Mouse (Mus musculus) MEL (cell line): Measurements from ENCODE around the gene Sox5. TPM values are rescaled to one million over a fixed set of nuclear protein-coding genes. Genes with fewer than 3 reads are reported as not detected.

ENCODE experiments used
- DNase-seq: peaks from one replicate; pipeline ENCODE4 v3.0.0; 2011; ENCODE audit warnings: low read depth, low spot score
- H3K27ac ChIP-seq: 2 replicates; pipeline ENCODE4 v1.5.1; 2012; ENCODE audit warnings: low read depth, mild to moderate bottlenecking, control low read depth, low read length, moderate library complexity; ENCODE audit not compliant: control insufficient read depth
- H3K27me3 ChIP-seq, 2 experiments: fragments of 150-350 bp in 1 of 2; sonication (generic) in 1 of 2; 2 replicates each; pipeline ENCODE4 v1.6.1; 2012; ENCODE audit warnings: low read length in 2 of 2, mild to moderate bottlenecking in 2 of 2, improper control_type of control experiment in 1 of 2, moderate library complexity in 1 of 2; ENCODE audit not compliant: insufficient read depth in 2 of 2, control insufficient read depth in 1 of 2
- H3K36me3 ChIP-seq, 2 experiments: 2 replicates each; pipeline ENCODE4 v1.6.1; 2012 to 2014; ENCODE audit warnings: low read length in 2 of 2, improper control_type of control experiment in 1 of 2, inconsistent platforms in 1 of 2, mild to moderate bottlenecking in 1 of 2; ENCODE audit not compliant: insufficient read depth in 2 of 2, control insufficient read depth in 1 of 2
- H3K4me1 ChIP-seq, 2 experiments: fragments of 150-350 bp in 1 of 2; sonication (generic) in 1 of 2; 2 replicates each; pipeline ENCODE4 v1.6.1; 2012; ENCODE audit warnings: low read length in 2 of 2, improper control_type of control experiment in 1 of 2, mild to moderate bottlenecking in 1 of 2; ENCODE audit not compliant: insufficient read depth in 2 of 2, control insufficient read depth in 1 of 2
- H3K4me3 ChIP-seq, 2 experiments: fragments of 150-350 bp in 1 of 2; sonication (generic) in 1 of 2; 2 replicates each; pipeline ENCODE4 v1.5.1; 2012; ENCODE audit warnings: low read depth in 2 of 2, low read length in 2 of 2, mild to moderate bottlenecking in 2 of 2, moderate library complexity in 2 of 2, control low read depth in 1 of 2, improper control_type of control experiment in 1 of 2; ENCODE audit not compliant: control insufficient read depth in 1 of 2, insufficient read depth in 1 of 2
- H3K79me2 ChIP-seq: 2 replicates; pipeline ENCODE4 v1.6.1; 2012; ENCODE audit warnings: mild to moderate bottlenecking, low read length, moderate library complexity; ENCODE audit not compliant: control insufficient read depth, poor library complexity, insufficient read depth
- H3K9ac ChIP-seq: 2 replicates; pipeline ENCODE4 v1.6.1; 2012; ENCODE audit warnings: low read depth, mild to moderate bottlenecking, control low read depth, low read length, moderate library complexity; ENCODE audit not compliant: control insufficient read depth, poor library complexity, severe bottlenecking
- H3K9me3 ChIP-seq: fragments of 150-350 bp; sonication (generic); replicated peaks from 2 replicates; pipeline ENCODE4 v1.6.1; 2012; ENCODE audit warnings: mild to moderate bottlenecking, low read length, improper control_type of control experiment, moderate library complexity; ENCODE audit not compliant: insufficient read depth
- BHLHE40 ChIP-seq: IDR thresholded peaks from 2 replicates; pipeline ENCODE4 v1.6.1; 2012; ENCODE audit warnings: low read depth, mild to moderate bottlenecking, inconsistent platforms, low read length, improper control_type of control experiment, borderline replicate concordance
- CHD1 ChIP-seq: IDR thresholded peaks from 2 replicates; pipeline ENCODE4 v1.6.1; 2012; ENCODE audit warnings: low read depth, mild to moderate bottlenecking, inconsistent platforms, low read length, improper control_type of control experiment
- CHD2 ChIP-seq: IDR thresholded peaks from 2 replicates; pipeline ENCODE4 v1.6.1; 2011; ENCODE audit warnings: low read length, improper control_type of control experiment
- CTCF ChIP-seq, 3 experiments: IDR thresholded peaks in 2 of 3; conservative IDR thresholded peaks in 1 of 3; 2 replicates each; pipeline ENCODE4 v1.5.1; 2011 to 2012; ENCODE audit warnings: low read length in 3 of 3, low read depth in 2 of 3, mild to moderate bottlenecking in 2 of 3, improper control_type of control experiment in 1 of 3, inconsistent platforms in 1 of 3, mixed read lengths in 1 of 3, moderate library complexity in 1 of 3; ENCODE audit not compliant: control insufficient read depth in 1 of 3, insufficient read depth in 1 of 3, poor library complexity in 1 of 3, severe bottlenecking in 1 of 3
- ELF1 ChIP-seq: IDR thresholded peaks from 2 replicates; pipeline ENCODE4 v1.6.1; 2014; ENCODE audit warnings: low read depth, mild to moderate bottlenecking, inconsistent platforms, low read length, improper control_type of control experiment, moderate library complexity
- JUND ChIP-seq: IDR thresholded peaks from 2 replicates; pipeline ENCODE4 v1.6.1; 2011; ENCODE audit warnings: low read depth, mild to moderate bottlenecking, improper control_type of control experiment, low read length
- MAFK ChIP-seq: IDR thresholded peaks from 2 replicates; pipeline ENCODE4 v1.6.1; 2011; ENCODE audit warnings: low read depth, mild to moderate bottlenecking, low read length, improper control_type of control experiment, borderline replicate concordance
- MAZ ChIP-seq: IDR thresholded peaks from 2 replicates; pipeline ENCODE4 v1.6.1; 2012; ENCODE audit warnings: low read depth, mild to moderate bottlenecking, inconsistent platforms, low read length, improper control_type of control experiment
- MEF2A ChIP-seq: IDR thresholded peaks from 2 replicates; pipeline ENCODE4 v1.6.1; 2014; ENCODE audit warnings: low read depth, mild to moderate bottlenecking, inconsistent platforms, low read length, improper control_type of control experiment; ENCODE audit not compliant: poor library complexity, insufficient replicate concordance, severe bottlenecking; ENCODE audit errors: extremely low read depth
- MYB ChIP-seq: IDR thresholded peaks from 2 replicates; pipeline ENCODE4 v1.6.1; 2011; ENCODE audit warnings: mild to moderate bottlenecking, low read depth, low read length, improper control_type of control experiment
- NELFE ChIP-seq: IDR thresholded peaks from 2 replicates; pipeline ENCODE4 v1.6.1; 2011; ENCODE audit warnings: low read depth, low read length, improper control_type of control experiment
- POLR2A ChIP-seq, 2 experiments: IDR thresholded peaks; 2 replicates each; pipeline ENCODE4 v1.6.1; 2011 to 2012; ENCODE audit warnings: low read length in 2 of 2, mild to moderate bottlenecking in 2 of 2, control low read depth in 1 of 2, improper control_type of control experiment in 1 of 2, low read depth in 1 of 2, moderate library complexity in 1 of 2; ENCODE audit not compliant: control insufficient read depth in 1 of 2, insufficient read depth in 1 of 2, poor library complexity in 1 of 2
- RAD21 ChIP-seq: IDR thresholded peaks from 2 replicates; pipeline ENCODE4 v1.6.1; 2011; ENCODE audit warnings: mild to moderate bottlenecking, low read depth, low read length, improper control_type of control experiment
- RCOR1 ChIP-seq: IDR thresholded peaks from 2 replicates; pipeline ENCODE4 v1.6.1; 2012; ENCODE audit warnings: low read depth, mild to moderate bottlenecking, inconsistent platforms, low read length, improper control_type of control experiment
- SMC3 ChIP-seq: IDR thresholded peaks from 2 replicates; pipeline ENCODE4 v1.6.1; 2011; ENCODE audit warnings: low read depth, low read length, improper control_type of control experiment
- TCF12 ChIP-seq: IDR thresholded peaks from 2 replicates; pipeline ENCODE4 v1.6.1; 2014; ENCODE audit warnings: low read depth, mild to moderate bottlenecking, inconsistent platforms, low read length, improper control_type of control experiment, moderate library complexity
- UBTF ChIP-seq: IDR thresholded peaks from 2 replicates; pipeline ENCODE4 v1.6.1; 2012; ENCODE audit warnings: low read depth, mild to moderate bottlenecking, inconsistent platforms, low read length, improper control_type of control experiment, moderate library complexity, borderline replicate concordance; ENCODE audit not compliant: insufficient read depth
- USF1 ChIP-seq: IDR thresholded peaks from 2 replicates; pipeline ENCODE4 v1.6.1; 2014; ENCODE audit warnings: low read depth, mild to moderate bottlenecking, inconsistent platforms, low read length, improper control_type of control experiment, moderate library complexity
- ZC3H11A ChIP-seq: IDR thresholded peaks from 2 replicates; pipeline ENCODE4 v1.6.1; 2012; ENCODE audit warnings: low read depth, mild to moderate bottlenecking, inconsistent platforms, low read length, improper control_type of control experiment
- ZMIZ1 ChIP-seq: IDR thresholded peaks from 2 replicates; pipeline ENCODE4 v1.6.1; 2012; ENCODE audit warnings: low read depth, mild to moderate bottlenecking, inconsistent platforms, low read length, improper control_type of control experiment, moderate library complexity
- ZNF384 ChIP-seq: IDR thresholded peaks from 2 replicates; pipeline ENCODE4 v1.6.1; 2012; ENCODE audit warnings: low read depth, mild to moderate bottlenecking, inconsistent platforms, low read length, improper control_type of control experiment
- polyA plus RNA-seq, 2 experiments: library from polyadenylated mRNA; stranded (reverse) in 1 of 2; unstranded in 1 of 2; fragments of >175 nt in 1 of 2; fragments of >200 nt in 1 of 2; gene quantifications; 2 replicates each; pipeline versions ENCODE4 v1.2.1 to v1.2.4; 2012; ENCODE audit warnings: low replicate concordance in 2 of 2, low read depth in 1 of 2; ENCODE audit not compliant: insufficient read length in 2 of 2, insufficient read depth in 1 of 2, missing spikeins in 1 of 2
- total RNA-seq: library from RNA; depleted of rRNA; stranded (reverse); fragments of 300-350 nt; gene quantifications from 2 replicates; pipeline ENCODE4 v1.2.3, GENCODE M21; 2012

The Sox5 gene
- total and polyA plus RNA-seq, 3 experiments: 0.19 to 3.0 TPM; not detected in 1

DNA sequence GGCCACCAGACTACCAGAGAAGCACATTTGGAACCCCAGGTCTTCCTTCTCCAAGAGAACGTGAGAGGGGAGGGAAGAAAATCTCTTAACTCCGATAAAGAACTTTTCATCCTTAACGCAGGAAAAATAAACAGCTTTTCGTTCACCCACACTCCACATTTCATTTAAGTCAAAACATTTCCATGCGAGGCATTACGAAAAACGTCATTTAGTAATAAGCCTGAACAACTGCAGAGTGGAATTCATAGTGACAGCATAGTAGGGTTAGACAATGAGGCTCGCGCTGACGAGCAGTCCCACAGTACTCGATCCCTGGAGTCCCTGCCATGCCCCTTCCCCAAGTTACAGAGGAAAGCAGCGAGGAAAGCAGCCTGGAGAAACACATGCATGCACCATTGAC lies 578.8 kb downstream of the Sox5 start:
- no peaks in the 10 kb centered on the region for H3K36me3 ChIP-seq
- no peak for DNase-seq
- H3K27ac ChIP-seq: no peak overlapping the region
- H3K79me2 ChIP-seq: no peaks in the 10 kb centered on the region
- H3K9me3 ChIP-seq: no peaks in the 10 kb centered on the region
- no peak overlapping the region for H3K9ac ChIP-seq
- H3K4me3 ChIP-seq: no peak overlapping the region
- no peaks in the 10 kb centered on the region for H3K4me1 ChIP-seq
- TF ChIP-seq RAD21: no peak
- TF ChIP-seq MEF2A: no peak
- TF ChIP-seq NELFE: no peak
- no peak for TF ChIP-seq JUND
- no peak for TF ChIP-seq ELF1
- no peak for TF ChIP-seq CHD2
- no peak for TF ChIP-seq MAZ
- no peak for TF ChIP-seq CTCF (IDR thresholded peaks at IDR 0.05 in 2 of 3, conservative IDR thresholded peaks at IDR 0.05 in 1 of 3; ENCODE audit: control insufficient read depth in 1 of 3, insufficient read depth in 1 of 3, low read depth in 2 of 3, low read length in 3 of 3, poor library complexity in 1 of 3, severe bottlenecking in 1 of 3)
- no peak for TF ChIP-seq USF1
- TF ChIP-seq, all 39 proteins: peak for 0
- H3K27me3 ChIP-seq: no peaks in the 10 kb centered on the region

DNA sequence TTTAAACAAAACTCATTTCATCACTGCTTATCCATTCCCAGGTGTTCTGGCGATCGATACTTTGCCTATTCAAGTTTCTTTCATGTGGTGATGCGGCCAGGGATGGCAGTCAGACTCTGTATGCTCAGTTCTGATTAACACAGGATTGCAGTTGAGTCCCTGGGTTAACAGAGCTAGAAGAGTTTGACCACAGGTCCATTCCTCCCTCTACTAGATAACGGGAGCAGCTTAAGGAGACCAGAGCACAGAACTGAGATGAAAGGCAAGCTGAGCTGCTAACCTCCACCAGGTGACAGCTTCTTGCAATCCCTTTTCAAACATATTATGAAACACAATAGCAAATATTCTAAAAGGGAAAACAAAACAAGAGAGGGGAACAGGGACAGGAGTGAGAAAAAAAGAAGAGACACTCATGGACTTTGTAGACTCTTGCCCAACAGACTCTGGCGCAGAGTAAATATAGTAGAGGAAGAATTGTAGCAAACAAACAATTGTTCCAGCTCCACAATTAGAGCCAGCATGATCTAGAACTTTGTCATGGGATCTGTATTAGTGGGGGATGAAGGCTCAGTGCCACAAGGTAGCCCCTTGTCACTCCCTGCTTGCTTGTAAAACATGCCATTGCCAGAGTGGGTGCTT lies 580.3 kb downstream of the Sox5 start:
- H3K36me3 ChIP-seq: no peaks in the 10 kb centered on the region
- no peak overlapping the region for H3K4me3 ChIP-seq
- H3K79me2 ChIP-seq: no peaks in the 10 kb centered on the region
- H3K4me1 ChIP-seq: no peaks in the 10 kb centered on the region
- H3K9me3 ChIP-seq: no peaks in the 10 kb centered on the region
- H3K9ac ChIP-seq: no peak overlapping the region
- H3K27me3 ChIP-seq: no peaks in the 10 kb centered on the region
- H3K27ac ChIP-seq: no peak overlapping the region
- TF ChIP-seq RAD21 (no peak), CTCF (IDR thresholded peaks at IDR 0.05 in 2 of 3, conservative IDR thresholded peaks at IDR 0.05 in 1 of 3; ENCODE audit: control insufficient read depth in 1 of 3, insufficient read depth in 1 of 3, low read depth in 2 of 3, low read length in 3 of 3, poor library complexity in 1 of 3, severe bottlenecking in 1 of 3) (no peak), ZMIZ1 (no peak), CHD1 (no peak), ZNF384 (no peak), TCF12 (no peak), CHD2 (no peak), RCOR1 (no peak), BHLHE40 (no peak), ZC3H11A (no peak), POLR2A (IDR thresholded peaks at IDR 0.05; ENCODE audit: control insufficient read depth in 1 of 2, insufficient read depth in 1 of 2, low read depth in 1 of 2, low read length in 2 of 2, poor library complexity in 1 of 2) (no peak), JUND (no peak), MAZ (no peak), MYB (no peak), UBTF (no peak), SMC3 (no peak), MAFK (no peak)
- no peak for DNase-seq
